Mouse (Mus musculus) induced T-regulatory cell, adult 2 months (primary cell): ENCODE results near the gene Rab13.
A peak's percentile ranks its signal among the peaks of the same experiment; 100 is the strongest.

Experiments used
- DNase-seq: peaks from one replicate; pipeline ENCODE4 v3.0.0-alpha.2; 2012; ENCODE audit warnings: low read depth

Gene Rab13

DNA sequence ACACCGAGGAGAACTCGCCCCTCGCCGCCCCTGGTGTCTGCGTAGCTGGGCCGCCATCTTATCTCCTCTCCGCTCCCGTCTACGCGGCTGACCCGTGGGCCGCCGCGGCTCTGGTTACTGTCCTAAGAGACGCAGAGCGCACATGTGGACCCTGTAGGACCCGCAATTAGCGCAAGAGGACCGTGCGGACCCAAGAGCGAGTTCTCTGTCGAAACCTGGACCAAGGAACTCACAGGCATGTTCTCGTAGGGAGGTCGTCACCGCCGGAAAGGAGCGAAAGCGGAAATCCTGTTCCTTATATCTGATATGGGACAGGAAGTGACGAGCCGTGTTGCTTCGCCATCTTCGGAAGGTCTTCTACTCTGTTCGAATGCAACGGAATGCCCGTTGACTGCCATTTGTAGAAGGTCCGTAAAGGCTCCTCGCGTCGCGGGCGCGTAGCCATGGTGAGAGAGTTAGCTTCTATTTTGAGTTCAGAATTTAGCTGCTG is at the start of gene Rab13, which contains the start of gene Rps27:
TSS of gene Rab13 (plus strand) at position 319 of the 490 bp plus-strand sequence.
TSS of gene Rps27 (minus strand) at position 275 of the 490 bp plus-strand sequence.
- peak; percentile 97 for DNase-seq

DNA sequence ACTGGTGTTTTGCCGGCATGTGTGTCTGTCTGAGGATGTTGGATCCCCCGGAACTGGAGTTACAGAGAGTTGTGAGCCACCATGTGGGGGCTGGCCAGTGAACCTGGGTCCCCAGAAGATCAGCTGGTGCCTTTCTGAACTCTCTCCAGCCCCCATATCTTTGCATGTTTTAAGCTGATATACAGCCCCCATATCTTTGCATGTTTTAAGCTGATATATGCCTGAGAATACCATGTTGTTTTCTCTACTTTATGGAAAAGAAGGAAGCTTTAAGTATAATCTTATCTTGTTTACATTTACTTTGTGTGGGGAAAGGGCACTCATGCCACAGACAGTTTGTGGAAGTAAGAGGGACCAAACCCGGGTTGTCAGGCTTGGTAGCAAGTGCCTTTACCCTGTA is 33.9 kb upstream of the Rab13 start:
- no peak for DNase-seq

DNA sequence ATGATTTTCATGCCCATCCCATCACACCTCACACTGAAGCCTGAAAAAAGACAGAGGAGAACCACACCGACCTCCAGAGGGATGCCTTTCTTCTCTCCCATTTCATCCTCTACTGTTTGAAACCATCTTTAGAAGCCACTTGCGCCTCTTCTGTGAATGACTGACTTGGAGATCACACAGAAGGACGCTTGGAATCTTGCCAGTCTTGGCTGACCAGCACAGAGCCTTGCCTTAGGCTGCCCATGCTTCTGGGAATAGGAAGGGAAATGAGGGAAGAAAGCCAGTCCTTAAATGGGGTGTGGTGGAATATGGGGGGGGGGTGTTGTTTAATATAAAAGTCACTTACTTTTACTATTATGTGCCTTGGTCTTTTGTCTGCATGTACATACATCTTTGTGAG is 29.9 kb upstream of the Rab13 start:
- no peak for DNase-seq

DNA sequence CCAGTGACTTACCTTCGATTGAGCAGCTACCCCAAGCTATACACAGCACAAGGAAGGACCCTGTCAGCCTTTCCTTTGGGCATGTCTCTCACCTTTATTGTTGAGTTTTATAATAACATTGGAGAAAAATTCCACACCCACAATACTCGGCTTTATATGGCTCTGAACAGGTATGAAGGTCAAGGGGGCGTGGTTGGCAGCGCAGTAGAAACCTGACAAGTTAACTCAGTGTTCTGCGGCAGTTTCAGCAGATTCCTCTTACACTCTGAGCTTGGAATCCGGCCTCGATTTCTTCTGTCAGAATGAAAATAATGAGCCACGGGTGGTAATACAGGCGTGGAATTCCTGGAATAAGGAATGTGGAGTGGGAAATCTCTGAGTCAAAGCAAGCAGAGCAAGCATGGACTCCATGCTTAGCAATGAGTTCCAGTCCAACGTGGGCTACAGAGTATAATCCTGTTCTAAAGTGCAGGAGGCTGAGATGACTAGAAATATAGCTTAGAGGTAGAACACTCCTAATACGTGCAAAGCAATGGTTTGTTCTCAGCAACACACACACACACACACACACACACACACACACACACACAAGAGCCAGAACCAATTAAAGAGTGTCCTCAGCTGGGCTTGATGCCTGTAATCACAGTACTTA is 22.5 kb upstream of the Rab13 start:
- DNase-seq, result no peak

DNA sequence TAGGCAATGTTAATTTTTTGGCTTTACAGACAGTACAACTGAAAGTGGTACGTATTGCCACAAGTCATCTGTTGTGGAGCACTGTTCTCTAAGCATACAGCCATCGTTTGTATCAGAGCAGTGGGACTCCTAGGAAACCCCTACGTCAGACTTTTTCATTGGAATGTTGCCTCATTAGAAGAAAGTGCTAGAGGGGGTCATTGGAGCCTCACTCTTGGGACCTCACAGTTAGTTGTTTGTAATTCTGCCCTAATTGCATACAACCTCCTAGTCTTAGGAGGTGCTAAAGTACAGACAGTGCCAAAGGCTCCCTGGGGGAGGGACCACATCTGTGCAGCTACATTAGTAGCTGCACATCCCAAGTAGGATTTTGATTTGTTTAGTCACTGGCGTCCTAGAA is 18.7 kb upstream of the Rab13 start:
- DNase-seq, result no peak

DNA sequence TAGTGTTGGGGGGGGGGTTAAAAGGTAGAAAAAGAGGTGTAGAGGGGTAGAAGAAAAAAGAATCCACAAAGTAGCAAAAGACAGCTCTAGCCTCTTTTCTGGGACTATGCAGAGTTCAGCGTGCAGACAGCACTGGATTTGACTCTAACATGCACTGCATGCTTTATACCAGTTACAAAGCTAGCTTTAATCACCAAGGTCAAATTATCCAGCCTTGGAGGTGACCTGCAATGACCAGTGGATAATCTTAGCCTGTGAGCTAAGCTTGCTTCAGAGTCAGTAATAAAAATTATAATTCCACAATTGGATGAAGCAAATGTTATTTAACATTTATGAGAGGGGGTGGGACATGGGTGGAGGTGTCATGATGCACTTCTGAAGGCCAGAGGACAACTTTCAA is 17.9 kb upstream of the Rab13 start:
- no peak for DNase-seq

DNA sequence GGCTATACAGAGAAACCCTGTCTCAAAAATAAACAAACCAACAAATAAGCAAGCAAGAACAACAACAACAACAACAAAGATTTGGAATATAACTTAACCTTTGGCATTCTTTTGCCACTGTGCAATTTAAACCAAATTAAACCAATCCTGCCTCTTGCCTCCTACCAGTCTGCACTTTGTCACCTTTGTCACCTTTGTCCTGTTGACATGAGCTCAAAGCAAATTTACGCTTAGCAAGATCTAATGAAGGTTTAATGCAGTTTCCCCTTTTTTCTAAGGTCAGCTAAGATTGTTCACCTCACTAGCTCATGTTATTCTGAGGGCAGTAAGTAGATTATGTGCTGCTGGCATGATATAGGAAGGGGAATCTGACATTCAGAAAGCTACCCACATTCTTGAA is 15.9 kb upstream of the Rab13 start:
- DNase-seq, result no peak

DNA sequence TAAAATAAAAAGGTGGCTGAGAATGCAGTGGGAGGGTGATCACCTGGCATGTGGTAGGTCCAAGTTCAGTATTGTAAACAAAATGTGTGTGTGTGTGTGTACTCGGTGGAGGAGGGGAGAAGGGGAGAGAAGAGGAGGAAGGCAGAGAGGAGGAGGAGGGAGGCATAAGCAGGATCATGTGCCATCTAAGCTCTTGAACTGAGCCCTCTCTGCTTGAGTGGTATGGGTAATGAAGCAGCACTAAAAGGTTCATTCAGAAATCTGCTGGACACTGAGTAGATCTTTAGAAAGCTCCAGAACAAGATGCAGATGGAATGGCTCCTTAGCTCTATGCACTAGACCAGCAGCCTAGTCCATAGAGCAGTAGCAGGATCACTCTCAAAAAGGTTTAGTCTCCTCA is 10.6 kb upstream of the Rab13 start:
- DNase-seq, result no peak

DNA sequence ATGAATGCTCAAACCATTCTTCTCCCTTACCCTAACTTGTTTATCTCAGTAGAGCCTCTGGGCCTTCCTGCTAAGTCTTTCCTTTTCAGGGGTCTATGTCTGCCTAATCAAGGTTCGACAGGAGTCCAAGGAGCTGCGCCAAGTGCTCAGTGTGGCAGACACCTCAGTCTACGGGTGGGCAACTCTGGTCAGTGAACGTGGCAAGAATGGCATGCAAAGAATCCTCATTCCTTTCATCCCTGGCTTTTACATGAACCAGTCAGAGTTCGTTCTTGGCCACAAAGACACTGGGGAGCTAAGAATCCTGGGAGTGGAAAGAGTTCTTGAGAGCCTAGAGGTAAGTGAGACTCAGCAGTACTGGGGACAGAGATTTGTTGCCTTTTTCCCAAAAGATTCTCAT is 9.9 kb upstream of the Rab13 start:
- no peak for DNase-seq

DNA sequence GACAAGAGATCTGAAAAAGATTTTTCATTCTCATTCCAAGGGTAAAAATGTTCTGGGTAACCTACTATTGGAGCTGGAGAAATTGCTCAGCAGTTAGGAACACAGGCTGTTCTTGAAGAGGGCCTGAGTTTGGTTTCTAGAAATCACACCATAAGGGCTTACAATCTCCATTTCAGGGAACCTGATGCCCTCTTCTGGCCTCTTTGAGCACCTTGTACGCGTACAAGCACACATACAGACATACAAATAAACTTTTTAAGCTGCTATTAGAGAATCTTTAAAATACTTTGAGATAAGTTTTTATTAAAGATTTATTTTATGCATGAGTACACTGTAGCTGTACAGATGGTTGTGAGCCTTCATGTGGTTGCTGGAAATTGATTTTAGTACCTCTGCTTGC is 8.9 kb upstream of the Rab13 start:
- DNase-seq, result no peak

DNA sequence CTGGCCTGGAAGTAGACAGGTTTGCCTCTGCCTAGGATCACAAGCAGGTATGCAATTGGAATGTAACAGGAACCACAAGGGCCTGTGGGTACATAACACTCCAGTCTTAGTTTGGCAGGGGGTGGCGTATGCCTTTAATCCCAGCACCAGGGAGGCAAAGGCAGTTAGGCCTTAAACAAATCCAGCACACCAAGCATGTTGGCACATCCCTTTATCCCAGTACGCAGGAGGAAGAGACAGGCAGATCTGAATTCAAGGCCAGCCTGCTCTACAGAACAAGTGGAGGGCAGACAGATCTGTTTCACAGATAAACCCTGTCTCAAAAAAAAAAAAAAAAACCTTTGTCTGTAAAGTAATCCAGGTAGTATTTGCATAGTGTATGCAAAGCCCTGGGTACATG is 4.8 kb upstream of the Rab13 start:
- DNase-seq, result no peak

DNA sequence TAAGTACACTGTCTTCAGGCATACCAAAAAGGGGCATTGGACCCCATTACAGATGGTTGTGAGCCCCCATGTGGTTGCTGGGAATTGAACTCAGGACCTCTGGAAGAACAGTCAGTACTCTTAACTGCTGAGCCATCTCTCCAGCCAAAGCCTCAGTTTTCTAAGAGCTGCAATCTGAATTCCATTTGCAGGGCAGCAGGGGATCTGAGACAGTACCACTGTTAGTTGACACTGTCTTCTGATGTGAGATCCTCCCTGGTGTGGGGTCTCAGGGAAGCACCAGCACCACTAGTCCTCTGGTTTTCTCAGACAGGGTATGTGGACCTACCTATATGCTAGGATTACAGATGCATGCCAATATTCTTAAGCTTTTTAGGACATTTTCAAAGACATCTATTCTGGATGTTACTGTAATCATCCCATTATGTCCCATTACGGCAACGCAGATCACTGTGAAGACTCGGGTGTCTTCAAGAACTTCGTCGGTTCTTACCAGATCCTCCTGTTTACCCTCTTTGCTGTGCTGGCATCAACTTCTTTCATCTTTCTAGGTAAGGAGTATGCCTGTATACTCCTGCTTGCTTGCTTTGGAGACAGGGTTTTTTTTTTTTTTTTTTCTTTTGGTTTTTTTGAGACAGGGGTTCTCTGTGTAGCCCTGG is 3.5 kb upstream of the Rab13 start:
- DNase-seq, result no peak

DNA sequence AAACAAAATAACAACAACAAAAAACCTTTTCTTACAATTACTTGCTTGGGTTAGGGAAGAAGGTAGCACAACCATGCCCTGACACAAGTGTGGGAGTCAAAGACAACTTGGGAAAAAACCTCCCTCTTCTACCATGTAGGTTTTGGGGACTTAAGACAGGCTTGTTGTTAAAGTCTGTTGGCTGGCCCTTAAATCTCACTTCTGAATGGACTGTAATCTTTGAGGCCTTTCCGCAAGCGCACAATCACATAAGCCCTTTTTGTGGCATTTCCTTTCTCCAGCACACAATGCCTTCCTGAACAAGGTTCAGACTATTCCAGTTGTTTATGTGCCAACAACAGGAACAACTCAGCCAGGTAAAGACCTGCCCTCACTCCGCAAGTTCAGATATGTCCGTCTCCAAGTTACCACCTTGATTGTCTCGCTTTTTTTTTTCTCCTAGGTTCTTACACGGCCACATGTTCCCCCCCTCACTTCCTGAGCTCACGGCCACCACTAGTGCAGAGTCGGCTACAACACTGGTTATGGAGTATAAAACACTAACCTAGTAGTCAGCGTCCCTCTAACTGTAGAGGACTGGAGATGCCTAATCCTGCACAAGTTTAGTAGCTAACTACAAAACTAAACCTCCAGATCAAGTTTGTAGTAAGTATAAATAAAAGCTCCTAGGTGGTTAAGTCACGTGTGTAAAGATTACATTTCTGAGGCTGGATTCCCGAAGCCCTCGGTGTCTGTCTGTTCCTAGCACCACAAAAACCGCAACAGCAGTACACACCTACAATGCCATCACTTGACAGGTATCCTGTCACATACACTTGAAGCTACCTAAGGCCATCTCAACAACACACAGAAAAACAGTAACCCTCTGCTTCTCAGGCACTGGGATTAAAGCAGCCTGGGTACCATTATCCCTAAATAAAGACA is 1.8 kb upstream of the Rab13 start:
- peak; percentile 53 for DNase-seq

DNA sequence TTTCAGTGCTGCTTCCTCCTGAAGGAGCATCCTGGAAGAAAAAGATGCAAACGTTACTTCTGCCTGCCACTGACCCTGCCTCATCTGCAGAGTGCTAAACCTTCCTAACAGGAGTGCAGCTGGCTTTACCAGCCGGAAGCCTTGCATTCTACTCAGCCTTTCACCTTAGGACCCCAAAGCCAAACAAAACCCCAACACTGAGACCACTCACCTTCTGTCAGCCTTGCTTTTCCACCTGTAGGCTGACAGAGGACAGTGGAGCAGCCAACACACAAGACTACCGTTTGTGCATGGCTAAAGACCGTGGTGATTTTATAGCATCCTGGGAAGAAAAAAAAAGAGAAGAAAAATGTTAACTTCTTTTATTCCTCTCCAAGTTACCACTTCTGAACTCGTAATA is 772 bp upstream of the Rab13 start:
- peak; percentile 34 for DNase-seq

DNA sequence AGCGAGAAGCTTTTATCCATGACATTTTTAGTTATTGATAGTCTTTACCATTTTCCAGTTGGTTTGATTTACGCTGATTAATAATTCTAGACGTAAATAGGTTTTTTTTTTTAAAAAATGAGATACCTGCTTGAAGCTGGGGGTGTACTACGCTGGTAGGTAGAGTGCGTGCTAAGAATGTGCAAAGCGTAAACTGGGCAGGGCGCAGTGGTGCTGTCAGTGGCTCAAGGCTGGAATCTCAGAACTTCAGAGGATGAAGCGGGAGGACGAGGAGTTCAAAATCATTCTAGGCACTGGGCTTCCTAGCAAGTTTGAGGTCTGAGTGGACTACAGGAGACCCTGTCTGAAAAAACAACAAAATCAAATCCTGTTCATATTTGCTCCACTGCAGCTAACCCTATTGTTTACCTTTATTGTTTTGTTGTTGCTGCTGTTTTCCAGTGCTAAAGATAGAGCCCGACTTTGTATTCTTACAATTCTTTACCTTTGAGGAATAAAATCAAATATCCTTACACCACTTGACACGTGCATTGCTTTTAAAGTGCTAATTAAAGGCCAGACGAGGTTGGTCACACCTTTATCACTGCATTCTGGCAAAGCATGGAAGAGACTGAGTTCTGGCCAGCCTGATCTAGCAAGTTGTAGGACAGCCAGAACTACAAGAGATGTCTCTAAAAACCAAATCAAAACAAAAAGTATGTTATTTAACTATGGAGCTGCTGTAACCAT is 625 bp downstream of the Rab13 start:
- no peak for DNase-seq

DNA sequence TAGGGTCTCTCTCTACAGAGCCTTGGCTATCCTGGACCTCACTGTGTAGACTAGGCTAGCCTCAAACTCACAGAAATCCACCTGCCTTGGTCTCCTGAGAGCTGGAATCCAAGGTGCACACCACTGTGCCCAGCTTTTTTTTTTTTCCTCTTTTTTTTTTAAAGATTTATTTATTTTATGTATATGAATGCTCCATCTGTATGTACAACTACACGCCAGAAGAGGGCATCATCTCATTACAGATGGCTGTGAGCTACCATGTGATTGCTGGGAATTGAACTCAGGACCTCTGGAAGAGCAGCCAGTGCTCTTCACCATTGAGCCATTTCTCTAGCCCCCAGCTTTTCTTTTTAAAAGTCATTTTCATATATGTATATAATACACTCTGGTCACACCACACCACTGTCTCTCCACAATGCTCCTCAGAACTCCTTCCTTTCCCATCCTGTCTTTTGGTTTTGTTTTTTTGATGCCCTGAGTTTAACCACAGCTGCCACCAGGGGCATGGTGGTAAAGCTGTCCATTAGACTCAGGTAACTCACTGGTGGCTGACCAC is 2.4 kb downstream of the Rab13 start:
- DNase-seq, result peak; percentile 50

DNA sequence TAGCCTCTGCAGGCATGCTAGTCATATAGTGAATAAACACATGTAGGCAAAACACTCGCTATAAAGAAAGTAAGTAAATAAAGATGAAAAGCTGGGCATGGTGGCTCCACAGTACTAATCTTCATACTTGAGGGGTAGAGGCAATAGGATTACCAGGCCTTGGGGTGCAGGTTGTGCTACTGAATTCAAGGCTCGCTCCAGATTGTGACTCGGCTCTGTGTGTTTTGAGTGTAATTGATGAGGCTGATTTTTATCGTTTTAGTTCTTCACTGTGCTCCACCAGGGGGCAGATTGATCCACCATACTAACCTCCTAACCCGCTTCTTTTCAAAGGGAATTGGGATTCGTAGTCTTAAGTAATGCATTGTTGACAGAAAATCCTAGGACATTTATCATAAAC is 6.6 kb downstream of the Rab13 start:
- peak; percentile 83 for DNase-seq

DNA sequence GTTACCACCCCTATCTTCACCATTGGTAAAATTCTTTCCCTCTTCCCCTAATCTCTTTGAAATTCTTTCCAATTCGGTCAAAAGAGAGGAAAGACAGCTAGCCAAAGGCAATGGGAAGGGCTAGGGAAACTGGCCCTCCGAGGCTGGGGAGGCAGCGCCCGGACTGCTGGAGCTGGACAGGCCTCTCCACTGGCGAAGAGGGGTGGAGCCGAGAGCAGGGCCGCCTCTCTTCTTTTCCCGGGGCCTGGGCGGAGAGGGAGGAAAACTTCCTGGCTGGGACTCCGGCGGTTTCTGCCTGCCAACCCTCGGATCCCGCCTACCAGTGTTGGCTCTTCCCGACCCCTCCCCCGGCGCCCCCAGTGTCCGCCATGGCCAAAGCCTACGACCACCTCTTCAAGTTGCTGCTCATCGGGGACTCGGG is 7.0 kb downstream of the Rab13 start:
- DNase-seq, result no peak

DNA sequence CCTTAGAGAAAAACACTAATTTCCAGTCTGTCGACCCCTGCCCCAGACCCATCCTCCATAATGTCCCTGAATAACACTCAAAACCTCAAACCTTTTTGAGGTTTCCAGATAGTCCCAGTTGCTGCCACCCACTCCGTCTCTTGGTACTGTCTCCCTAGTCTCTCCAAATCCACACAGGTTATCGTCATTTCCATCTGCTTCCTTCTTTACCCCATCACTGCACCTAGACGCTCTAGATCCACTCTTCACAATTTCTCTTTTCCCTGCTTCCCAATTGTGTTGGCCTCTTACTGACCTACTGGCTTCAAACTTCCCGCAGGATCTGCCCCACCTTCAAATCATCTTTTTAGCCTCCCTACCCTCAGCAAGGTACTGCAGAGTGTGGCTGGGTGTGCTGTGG is 7.6 kb downstream of the Rab13 start:
- no peak for DNase-seq

DNA sequence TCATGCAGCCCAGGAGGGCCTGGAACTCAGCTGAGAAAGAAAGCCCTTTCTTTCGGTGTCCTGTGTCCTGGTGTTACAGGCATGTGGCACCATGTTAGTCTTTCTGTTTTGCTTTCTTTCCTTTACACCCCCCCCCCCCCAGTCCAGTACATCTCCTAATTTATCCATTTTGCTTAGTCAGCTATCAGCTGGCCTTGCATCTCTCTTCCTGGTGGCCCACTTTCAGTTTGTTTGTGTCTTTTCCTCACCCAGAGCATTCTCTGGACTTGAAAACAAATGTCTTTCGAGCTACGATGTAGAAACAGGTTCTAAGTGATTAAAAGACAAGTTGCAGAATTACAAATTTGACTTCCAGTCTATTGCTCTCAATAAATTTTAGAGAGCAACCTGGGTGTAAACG is 9.0 kb downstream of the Rab13 start:
- no peak for DNase-seq

DNA sequence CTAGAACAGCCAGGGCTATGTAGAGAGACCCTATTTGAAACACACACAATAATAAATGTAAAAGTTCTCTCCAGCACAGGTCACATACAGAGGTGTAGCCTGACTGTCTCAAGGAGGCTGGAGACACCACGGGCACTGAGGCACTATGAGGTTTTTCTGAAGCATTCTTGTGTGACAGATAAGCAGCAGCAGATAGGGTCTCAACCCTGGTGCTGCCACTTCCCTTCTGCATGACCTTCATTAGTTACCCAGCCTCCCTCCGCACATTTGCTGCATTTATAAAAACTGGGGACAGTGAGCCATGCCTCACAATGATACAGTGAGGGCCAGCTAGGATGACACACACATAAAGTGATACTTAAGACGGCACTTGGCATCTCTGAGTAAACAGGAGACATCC is 9.4 kb downstream of the Rab13 start:
- DNase-seq, result no peak

DNA sequence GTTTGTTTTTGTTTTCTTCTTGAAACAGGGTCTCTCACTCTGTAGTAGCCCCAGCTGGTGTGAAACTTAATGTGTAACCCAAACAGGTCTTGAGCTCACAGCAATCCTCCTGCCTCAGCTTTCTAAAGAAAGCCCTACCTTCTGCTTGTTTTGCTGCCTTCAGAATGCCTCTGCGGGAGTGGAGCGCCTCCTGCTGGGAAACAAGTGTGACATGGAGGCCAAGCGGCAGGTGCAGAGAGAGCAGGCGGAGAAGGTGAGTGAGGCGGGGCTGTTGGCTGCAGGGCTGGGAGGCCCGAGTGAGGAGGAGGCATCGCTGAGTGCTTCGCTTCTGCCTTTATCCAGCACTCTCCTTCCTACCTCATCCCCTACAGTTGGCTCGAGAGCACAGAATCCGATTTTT is 10.8 kb downstream of the Rab13 start:
- no peak for DNase-seq
